Mouse (Mus musculus): ENCODE measurements around the gene Acss3. TPM values are rescaled to one million over a fixed set of nuclear protein-coding genes. Genes with fewer than 3 reads are reported as not detected.

The Acss3 gene
- polyA plus RNA-seq, 1 experiment from 2014 or later, result 3.6 TPM

GRCm38 (mm10) chr10:106924798-106925197, 198.7 kb downstream of the Acss3 start:
- no peak; the same call in 1 of the 2 replicates for ATAC-seq (ENCODE audit: insufficient number of reproducible peaks, low FRiP score, low TSS enrichment, low read depth)
- DNase-seq (ENCODE audit: low spot score), result no peak

GRCm38 (mm10) chr10:106924334-106924733, 199.1 kb downstream of the Acss3 start:
- H3K4me2 ChIP-seq (ENCODE audit: low read depth, severe bottlenecking), result no peak overlapping the region
- H3K36me3 ChIP-seq (ENCODE audit: control insufficient read depth, insufficient read depth, low read length), result no peaks in the 10 kb centered on the region
- ATAC-seq (ENCODE audit: insufficient number of reproducible peaks, low FRiP score, low TSS enrichment, low read depth), result no peak
- no peak overlapping the region for H3K27ac ChIP-seq (replicated peaks; ENCODE audit: low read depth, low read length)
- H3K9ac ChIP-seq (ENCODE audit: low read length), result no peak overlapping the region
- no peak for DNase-seq (ENCODE audit: low spot score)
- 91% methylated on average over 5 of the region's 5 CpGs for WGBS
- no peaks in the 10 kb centered on the region for H3K27me3 ChIP-seq (ENCODE audit: control insufficient read depth, insufficient read depth, low read length)
- H3K4me3 ChIP-seq (ENCODE audit: low read depth, low read length), result no peak overlapping the region
- H3K4me1 ChIP-seq (ENCODE audit: control insufficient read depth, insufficient read depth, low read length), result no peaks in the 10 kb centered on the region
- H3K9me3 ChIP-seq (ENCODE audit: control insufficient read depth, low read length), result no peaks in the 10 kb centered on the region

More at GRCm38 (mm10) chr10:106924798-106925197, 198.7 kb downstream of the Acss3 start:
- Histone ChIP-seq H3K9ac (ENCODE audit: low read length) (no peak overlapping the region), H3K9me3 (ENCODE audit: control insufficient read depth, low read length) (no peaks in the 10 kb centered on the region), H3K27me3 (ENCODE audit: control insufficient read depth, insufficient read depth, low read length) (no peaks in the 10 kb centered on the region), H3K4me1 (ENCODE audit: control insufficient read depth, insufficient read depth, low read length) (no peaks in the 10 kb centered on the region), H3K27ac (replicated peaks; ENCODE audit: low read depth, low read length) (no peak overlapping the region), H3K36me3 (ENCODE audit: control insufficient read depth, insufficient read depth, low read length) (no peaks in the 10 kb centered on the region), H3K4me3 (ENCODE audit: low read depth, low read length) (no peak overlapping the region), H3K4me2 (ENCODE audit: low read depth, severe bottlenecking) (no peak overlapping the region)
- WGBS, result 94% methylated on average over 3 of the region's 3 CpGs

GRCm38 (mm10) chr10:106914822-106915221, 208.6 kb downstream of the Acss3 start:
- DNase-seq (ENCODE audit: low spot score) (no peak), ATAC-seq (ENCODE audit: insufficient number of reproducible peaks, low FRiP score, low TSS enrichment, low read depth) (no peak)
- Histone ChIP-seq H3K27ac (replicated peaks; ENCODE audit: low read depth, low read length) (no peak overlapping the region), H3K4me1 (ENCODE audit: control insufficient read depth, insufficient read depth, low read length) (no peaks in the 10 kb centered on the region), H3K9me3 (ENCODE audit: control insufficient read depth, low read length) (no peaks in the 10 kb centered on the region), H3K27me3 (ENCODE audit: control insufficient read depth, insufficient read depth, low read length) (no peaks in the 10 kb centered on the region), H3K36me3 (ENCODE audit: control insufficient read depth, insufficient read depth, low read length) (no peaks in the 10 kb centered on the region), H3K9ac (ENCODE audit: low read length) (no peak overlapping the region), H3K4me2 (ENCODE audit: low read depth, severe bottlenecking) (no peak overlapping the region), H3K4me3 (ENCODE audit: low read depth, low read length) (no peak overlapping the region)

- no peak for DNase-seq (ENCODE audit: low spot score)
- no peak overlapping the region for H3K27ac ChIP-seq (replicated peaks; ENCODE audit: low read depth, low read length)
- no peaks in the 10 kb centered on the region for H3K36me3 ChIP-seq (ENCODE audit: control insufficient read depth, insufficient read depth, low read length)
Measured at GRCm38 (mm10) chr10:106914275-106914674, 209.2 kb downstream of the Acss3 start.

GRCm38 (mm10) chr10:106913032-106913431, 210.4 kb downstream of the Acss3 start:
- no peaks in the 10 kb centered on the region for H3K27me3 ChIP-seq (ENCODE audit: control insufficient read depth, insufficient read depth, low read length)
- H3K9me3 ChIP-seq (ENCODE audit: control insufficient read depth, low read length), result no peaks in the 10 kb centered on the region
- H3K9ac ChIP-seq (ENCODE audit: low read length), result no peak overlapping the region
- no peak overlapping the region for H3K4me3 ChIP-seq (ENCODE audit: low read depth, low read length)
- H3K27ac ChIP-seq (replicated peaks; ENCODE audit: low read depth, low read length), result no peak overlapping the region
- 29% methylated on average over 2 of the region's 2 CpGs for WGBS
- no peaks in the 10 kb centered on the region for H3K36me3 ChIP-seq (ENCODE audit: control insufficient read depth, insufficient read depth, low read length)
- ATAC-seq (ENCODE audit: insufficient number of reproducible peaks, low FRiP score, low TSS enrichment, low read depth), result no peak
- H3K4me1 ChIP-seq (ENCODE audit: control insufficient read depth, insufficient read depth, low read length), result no peaks in the 10 kb centered on the region
- DNase-seq (ENCODE audit: low spot score), result peak; percentile 60
- H3K4me2 ChIP-seq (ENCODE audit: low read depth, severe bottlenecking), result no peak overlapping the region

More at GRCm38 (mm10) chr10:106914275-106914674, 209.2 kb downstream of the Acss3 start:
- no peaks in the 10 kb centered on the region for H3K9me3 ChIP-seq (ENCODE audit: control insufficient read depth, low read length)
- H3K4me1 ChIP-seq (ENCODE audit: control insufficient read depth, insufficient read depth, low read length), result no peaks in the 10 kb centered on the region
- H3K27me3 ChIP-seq (ENCODE audit: control insufficient read depth, insufficient read depth, low read length), result no peaks in the 10 kb centered on the region
- H3K4me2 ChIP-seq (ENCODE audit: low read depth, severe bottlenecking), result no peak overlapping the region
- H3K9ac ChIP-seq (ENCODE audit: low read length), result no peak overlapping the region
- no peak for ATAC-seq (ENCODE audit: insufficient number of reproducible peaks, low FRiP score, low TSS enrichment, low read depth)
- H3K4me3 ChIP-seq (ENCODE audit: low read depth, low read length), result no peak overlapping the region

- no peaks in the 10 kb centered on the region for H3K9me3 ChIP-seq (ENCODE audit: control insufficient read depth, low read length)
- ATAC-seq (ENCODE audit: insufficient number of reproducible peaks, low FRiP score, low TSS enrichment, low read depth) (no peak), DNase-seq (ENCODE audit: low spot score) (no peak)
- no peak overlapping the region for H3K4me3 ChIP-seq (ENCODE audit: low read depth, low read length)
- H3K4me2 ChIP-seq (ENCODE audit: low read depth, severe bottlenecking), result no peak overlapping the region
- WGBS, result 72% methylated on average over 3 of the region's 3 CpGs
- H3K36me3 ChIP-seq (ENCODE audit: control insufficient read depth, insufficient read depth, low read length), result no peaks in the 10 kb centered on the region
- H3K4me1 ChIP-seq (ENCODE audit: control insufficient read depth, insufficient read depth, low read length), result no peaks in the 10 kb centered on the region
- H3K27me3 ChIP-seq (ENCODE audit: control insufficient read depth, insufficient read depth, low read length), result no peaks in the 10 kb centered on the region
- H3K27ac ChIP-seq (replicated peaks; ENCODE audit: low read depth, low read length), result no peak overlapping the region
- H3K9ac ChIP-seq (ENCODE audit: low read length), result no peak overlapping the region
Measured at GRCm38 (mm10) chr10:106910108-106910507, 213.4 kb downstream of the Acss3 start.

GRCm38 (mm10) chr10:106896351-106896750, 227.1 kb downstream of the Acss3 start:
- ATAC-seq (ENCODE audit: insufficient number of reproducible peaks, low FRiP score, low TSS enrichment, low read depth) (no peak), DNase-seq (ENCODE audit: low spot score) (no peak)
- WGBS, result 68% methylated on average over 13 of the region's 13 CpGs
- no peaks in the 10 kb centered on the region for H3K9me3 ChIP-seq (ENCODE audit: control insufficient read depth, low read length)
- no peak overlapping the region for H3K9ac ChIP-seq (ENCODE audit: low read length)
- H3K4me1 ChIP-seq (ENCODE audit: control insufficient read depth, insufficient read depth, low read length), result no peaks in the 10 kb centered on the region
- no peak overlapping the region for H3K27ac ChIP-seq (replicated peaks; ENCODE audit: low read depth, low read length)
- H3K27me3 ChIP-seq (ENCODE audit: control insufficient read depth, insufficient read depth, low read length), result no peaks in the 10 kb centered on the region
- no peaks in the 10 kb centered on the region for H3K36me3 ChIP-seq (ENCODE audit: control insufficient read depth, insufficient read depth, low read length)
- no peak overlapping the region for H3K4me3 ChIP-seq (ENCODE audit: low read depth, low read length)
- no peak overlapping the region for H3K4me2 ChIP-seq (ENCODE audit: low read depth, severe bottlenecking)

Other genes starting within 250 kb of the Acss3 start
- gene Lin7a, start 148.0 kb upstream of the Acss3 start, polyA plus RNA-seq (2014; fragmentation: Nextera tagmentation; extraction: Ambion mirVana), result 1.3 and 1.8 TPM in 2 replicates

Data from limb, embryonic 11.5 days (tissue).